Mouse (Mus musculus): ENCODE results near the gene Dr1. TPM values are rescaled to one million over a fixed set of nuclear protein-coding genes. Genes with fewer than 3 reads are reported as not detected.

Dr1 gene
- polyA plus RNA-seq (2014; fragmentation: Nextera tagmentation; extraction: Ambion mirVana): 28.2 and 30.0 TPM in 2 replicates

GRCm38 (mm10) chr5:108268127-108269062 lies at the start of gene Dr1:
Dr1 (plus strand) TSS chr5:108268897.
- peak within 1 kb of the TSS; percentile 93 to 96 for H3K27ac ChIP-seq (replicated peaks in 1 of 2; ENCODE audit: control insufficient read depth in 1 of 2, insufficient read depth in 1 of 2, low read depth in 2 of 2, low read length in 2 of 2)
- H3K27me3 ChIP-seq (ENCODE audit: control insufficient read depth, insufficient read depth, low read length): no peaks in the 10 kb centered on the region
- H3K4me1 ChIP-seq (ENCODE audit: control insufficient read depth in 2 of 2, insufficient read depth in 2 of 2, low read length in 2 of 2): peaks cover 3 to 22% of the 10 kb centered on the region in 2 experiments; a peak in 3 of 4 replicates
- peaks cover 7% of the 10 kb centered on the region; the same call in 1 of the 2 replicates for H3K36me3 ChIP-seq (ENCODE audit: control insufficient read depth, insufficient read depth, low read length)
- peak; percentile 96 for ATAC-seq (ENCODE audit: insufficient number of reproducible peaks, insufficient read depth, low FRiP score, low read depth)
- peak within 1 kb of the TSS; percentile 81 to 95 for H3K4me3 ChIP-seq (ENCODE audit: control insufficient read depth in 1 of 2, insufficient read depth in 1 of 2, low read depth in 1 of 2, low read length in 2 of 2)
- 1% methylated on average over 47 of the region's 55 CpGs for WGBS
- no peaks in the 10 kb centered on the region for H3K9me3 ChIP-seq (ENCODE audit: control insufficient read depth, low read length)
- peak within 1 kb of the TSS; percentile 94 for H3K9ac ChIP-seq (ENCODE audit: low read length)
- H3K4me2 ChIP-seq (ENCODE audit: low read length): peak within 1 kb of the TSS; percentile 95

GRCm38 (mm10) chr5:108224077-108224476 lies 44.6 kb upstream of the Dr1 start:
- Histone ChIP-seq H3K9ac (ENCODE audit: low read length) (no peak overlapping the region), H3K9me3 (ENCODE audit: control insufficient read depth, low read length) (no peaks in the 10 kb centered on the region), H3K27me3 (ENCODE audit: control insufficient read depth, insufficient read depth, low read length) (no peaks in the 10 kb centered on the region), H3K27ac (replicated peaks in 1 of 2; ENCODE audit: control insufficient read depth in 1 of 2, insufficient read depth in 1 of 2, low read depth in 2 of 2, low read length in 2 of 2) (no peak overlapping the region), H3K36me3 (ENCODE audit: control insufficient read depth, insufficient read depth, low read length) (no peaks in the 10 kb centered on the region), H3K4me2 (ENCODE audit: low read length) (no peak overlapping the region), H3K4me1 (ENCODE audit: control insufficient read depth in 2 of 2, insufficient read depth in 2 of 2, low read length in 2 of 2) (no peaks in the 10 kb centered on the region), H3K4me3 (ENCODE audit: control insufficient read depth in 1 of 2, insufficient read depth in 1 of 2, low read depth in 1 of 2, low read length in 2 of 2) (no peak overlapping the region)
- no peak for ATAC-seq (ENCODE audit: insufficient number of reproducible peaks, insufficient read depth, low FRiP score, low read depth)

- ATAC-seq (ENCODE audit: insufficient number of reproducible peaks, insufficient read depth, low FRiP score, low read depth): no peak
- H3K9me3 ChIP-seq (ENCODE audit: control insufficient read depth, low read length): no peaks in the 10 kb centered on the region
- H3K4me3 ChIP-seq (ENCODE audit: control insufficient read depth in 1 of 2, insufficient read depth in 1 of 2, low read depth in 1 of 2, low read length in 2 of 2): no peak overlapping the region
- H3K4me1 ChIP-seq (ENCODE audit: control insufficient read depth in 2 of 2, insufficient read depth in 2 of 2, low read length in 2 of 2): no peaks in the 10 kb centered on the region
- no peak overlapping the region for H3K9ac ChIP-seq (ENCODE audit: low read length)
- H3K36me3 ChIP-seq (ENCODE audit: control insufficient read depth, insufficient read depth, low read length): no peaks in the 10 kb centered on the region
- H3K27me3 ChIP-seq (ENCODE audit: control insufficient read depth, insufficient read depth, low read length): no peaks in the 10 kb centered on the region
- no peak overlapping the region for H3K27ac ChIP-seq (replicated peaks in 1 of 2; ENCODE audit: control insufficient read depth in 1 of 2, insufficient read depth in 1 of 2, low read depth in 2 of 2, low read length in 2 of 2)
- no peak overlapping the region for H3K4me2 ChIP-seq (ENCODE audit: low read length)
Observed at GRCm38 (mm10) chr5:108226159-108226558, 42.5 kb upstream of the Dr1 start.

GRCm38 (mm10) chr5:108246314-108246765 lies 22.4 kb upstream of the Dr1 start:
- H3K9me3 ChIP-seq (ENCODE audit: control insufficient read depth, low read length): no peaks in the 10 kb centered on the region
- no peak for ATAC-seq (ENCODE audit: insufficient number of reproducible peaks, insufficient read depth, low FRiP score, low read depth)
- H3K4me3 ChIP-seq (ENCODE audit: control insufficient read depth in 1 of 2, insufficient read depth in 1 of 2, low read depth in 1 of 2, low read length in 2 of 2): no peak overlapping the region
- no peaks in the 10 kb centered on the region for H3K36me3 ChIP-seq (ENCODE audit: control insufficient read depth, insufficient read depth, low read length)
- no peak overlapping the region for H3K27ac ChIP-seq (replicated peaks in 1 of 2; ENCODE audit: control insufficient read depth in 1 of 2, insufficient read depth in 1 of 2, low read depth in 2 of 2, low read length in 2 of 2)
- H3K27me3 ChIP-seq (ENCODE audit: control insufficient read depth, insufficient read depth, low read length): no peaks in the 10 kb centered on the region
- H3K9ac ChIP-seq (ENCODE audit: low read length): no peak overlapping the region
- no peak overlapping the region for H3K4me2 ChIP-seq (ENCODE audit: low read length)
- no peaks in the 10 kb centered on the region for H3K4me1 ChIP-seq (ENCODE audit: control insufficient read depth in 2 of 2, insufficient read depth in 2 of 2, low read length in 2 of 2)
- WGBS: 58% methylated on average over 3 of the region's 3 CpGs

GRCm38 (mm10) chr5:108250033-108250432 lies 18.7 kb upstream of the Dr1 start:
- Histone ChIP-seq H3K4me3 (ENCODE audit: control insufficient read depth in 1 of 2, insufficient read depth in 1 of 2, low read depth in 1 of 2, low read length in 2 of 2) (no peak overlapping the region), H3K4me1 (ENCODE audit: control insufficient read depth in 2 of 2, insufficient read depth in 2 of 2, low read length in 2 of 2) (no peaks in the 10 kb centered on the region), H3K36me3 (ENCODE audit: control insufficient read depth, insufficient read depth, low read length) (no peaks in the 10 kb centered on the region), H3K4me2 (ENCODE audit: low read length) (no peak overlapping the region), H3K27me3 (ENCODE audit: control insufficient read depth, insufficient read depth, low read length) (no peaks in the 10 kb centered on the region), H3K27ac (replicated peaks in 1 of 2; ENCODE audit: control insufficient read depth in 1 of 2, insufficient read depth in 1 of 2, low read depth in 2 of 2, low read length in 2 of 2) (no peak overlapping the region), H3K9ac (ENCODE audit: low read length) (no peak overlapping the region), H3K9me3 (ENCODE audit: control insufficient read depth, low read length) (no peaks in the 10 kb centered on the region)
- WGBS: 56% methylated on average over 2 of the region's 2 CpGs
- no peak for ATAC-seq (ENCODE audit: insufficient number of reproducible peaks, insufficient read depth, low FRiP score, low read depth)

- no peak for ATAC-seq (ENCODE audit: insufficient number of reproducible peaks, insufficient read depth, low FRiP score, low read depth)
- Histone ChIP-seq H3K9me3 (ENCODE audit: control insufficient read depth, low read length) (no peaks in the 10 kb centered on the region), H3K27me3 (ENCODE audit: control insufficient read depth, insufficient read depth, low read length) (no peaks in the 10 kb centered on the region), H3K9ac (ENCODE audit: low read length) (no peak overlapping the region), H3K27ac (replicated peaks in 1 of 2; ENCODE audit: control insufficient read depth in 1 of 2, insufficient read depth in 1 of 2, low read depth in 2 of 2, low read length in 2 of 2) (no peak overlapping the region), H3K4me2 (ENCODE audit: low read length) (no peak overlapping the region), H3K4me1 (ENCODE audit: control insufficient read depth in 2 of 2, insufficient read depth in 2 of 2, low read length in 2 of 2) (no peaks in the 10 kb centered on the region), H3K4me3 (ENCODE audit: control insufficient read depth in 1 of 2, insufficient read depth in 1 of 2, low read depth in 1 of 2, low read length in 2 of 2) (no peak overlapping the region), H3K36me3 (ENCODE audit: control insufficient read depth, insufficient read depth, low read length) (no peaks in the 10 kb centered on the region)
- WGBS: 66% methylated on average over 5 of the region's 5 CpGs
Observed at GRCm38 (mm10) chr5:108255259-108255658, 13.4 kb upstream of the Dr1 start.

- H3K27ac ChIP-seq (replicated peaks in 1 of 2; ENCODE audit: control insufficient read depth in 1 of 2, insufficient read depth in 1 of 2, low read depth in 2 of 2, low read length in 2 of 2): no peak overlapping the region
- WGBS: 32% methylated on average over 4 of the region's 4 CpGs
- no peak overlapping the region for H3K4me3 ChIP-seq (ENCODE audit: control insufficient read depth in 1 of 2, insufficient read depth in 1 of 2, low read depth in 1 of 2, low read length in 2 of 2)
- no peaks in the 10 kb centered on the region for H3K36me3 ChIP-seq (ENCODE audit: control insufficient read depth, insufficient read depth, low read length)
- H3K4me1 ChIP-seq (ENCODE audit: control insufficient read depth in 2 of 2, insufficient read depth in 2 of 2, low read length in 2 of 2): peaks cover 0 to under 1% of the 10 kb centered on the region in 2 experiments; a peak in 1 of 4 replicates
- H3K9ac ChIP-seq (ENCODE audit: low read length): no peak overlapping the region
- no peaks in the 10 kb centered on the region for H3K9me3 ChIP-seq (ENCODE audit: control insufficient read depth, low read length)
- H3K27me3 ChIP-seq (ENCODE audit: control insufficient read depth, insufficient read depth, low read length): no peaks in the 10 kb centered on the region
- no peak for ATAC-seq (ENCODE audit: insufficient number of reproducible peaks, insufficient read depth, low FRiP score, low read depth)
- H3K4me2 ChIP-seq (ENCODE audit: low read length): no peak overlapping the region
Observed at GRCm38 (mm10) chr5:108262722-108263121, 6.0 kb upstream of the Dr1 start.

Data from heart, embryonic 14.5 days (tissue).